Comparison of ENCODE assay signal across 34 mouse cellular contexts in the genomic region with DNA sequence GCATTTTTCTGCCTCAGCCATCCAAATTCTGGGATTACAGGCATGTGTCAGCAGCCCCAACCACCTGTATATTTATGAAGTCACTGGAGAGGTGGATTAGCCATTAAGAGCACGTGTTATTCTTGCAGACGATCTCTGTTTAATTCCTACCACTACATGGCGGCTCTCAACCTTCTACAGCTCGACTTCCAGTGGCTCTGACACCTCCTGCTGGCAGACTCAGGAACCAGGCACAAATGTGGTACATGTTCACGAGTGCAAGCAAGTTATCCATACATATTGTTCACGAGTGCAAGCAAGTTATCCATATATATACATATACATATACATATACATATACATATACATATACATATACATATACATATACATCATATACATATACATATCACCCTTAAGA. TPM values are rescaled to one million over a fixed set of nuclear protein-coding genes. Genes with fewer than 3 reads are reported as not detected.
A peak's percentile ranks its signal among the peaks of the same experiment; 100 is the strongest.
DNase-seq lines count a peak whose midpoint lies in the region; ATAC-seq and TF ChIP-seq lines count a peak whose summit lies in the region.
"Had no signal": no experiment of that assay in that cellular context is flagged by ENCODE, and none has a peak within 500 bp of the region (broad histone marks: within the 10 kb centered on the region; RNA-seq: fewer than 3 reads in every experiment).

No protein-coding gene starts in this region.

- no peak for DNase-seq in kidney, postnatal 0 days (ENCODE audit: low spot score)
- peak; percentile 13 for DNase-seq in 3T3-L1 (ENCODE audit: low read depth, low spot score)
- peak; percentile 48 for DNase-seq in ES-CJ7 (ENCODE audit: low read depth, low spot score)
- peak; percentile 29 for DNase-seq in ZHBTc4 (ENCODE audit: low read depth, low spot score)
- no peak for DNase-seq in natural killer cell, adult 2 months (ENCODE audit: low spot score in 2 of 2)
- DNase-seq in right cerebral cortex, postnatal 36 days (ENCODE audit: low spot score in 2 of 2): no peak
- DNase-seq: adrenal gland, adult 8-10 months; cerebellum, adult 8-10 months; cerebellum, postnatal 36 days; heart, postnatal 14 days; kidney, adult 2 months; kidney, postnatal 10 days; layer of hippocampus, postnatal 36 days; left cerebral cortex, postnatal 4 days; liver, embryonic 13.5 days; right cerebral cortex, postnatal 25 days; spleen, adult 18-20 months; thymus, adult 2 months; thymus, postnatal 4 days had no signal

- TF ChIP-seq CTCF in kidney, postnatal 0 days (IDR thresholded peaks at IDR 0.05; ENCODE audit: low read depth): peak; percentile 31; the same call in 1 of the 2 replicates

- H3K4me1 ChIP-seq in kidney, postnatal 0 days (replicated peaks; ENCODE audit: insufficient read depth, low read length): no peaks in the 10 kb centered on the region
- H3K4me1 ChIP-seq in kidney, embryonic 14.5 days (ENCODE audit: control insufficient read depth, insufficient read depth, low read length): no peaks in the 10 kb centered on the region
- H3K4me1 ChIP-seq: forebrain, embryonic 15.5 days; hindbrain, embryonic 10.5 days; intestine, embryonic 15.5 days; liver, embryonic 13.5 days; lung, embryonic 15.5 days; midbrain, embryonic 15.5 days had no signal

- H3K27ac ChIP-seq in kidney, postnatal 0 days: no peak overlapping the region
- H3K27ac ChIP-seq in kidney, embryonic 14.5 days (ENCODE audit: low read depth, low read length): no peak overlapping the region
- H3K27ac ChIP-seq: forebrain, embryonic 15.5 days; hindbrain, embryonic 10.5 days; intestine, embryonic 15.5 days; liver, embryonic 13.5 days; lung, embryonic 15.5 days; midbrain, embryonic 15.5 days had no signal

- no peak overlapping the region for H3K4me2 ChIP-seq in kidney, postnatal 0 days (ENCODE audit: low read length)
- H3K4me2 ChIP-seq in kidney, embryonic 14.5 days (replicated peaks; ENCODE audit: low read depth, low read length): no peak overlapping the region
- H3K4me2 ChIP-seq: forebrain, embryonic 15.5 days; intestine, embryonic 15.5 days; liver, embryonic 13.5 days; lung, embryonic 15.5 days; midbrain, embryonic 15.5 days had no signal

- WGBS in kidney, postnatal 0 days: 77% methylated on average over 6 of the region's 6 CpGs
- WGBS in kidney, embryonic 14.5 days: 83% methylated on average over 6 of the region's 6 CpGs

- ATAC-seq in kidney, postnatal 0 days (replicated peaks; ENCODE audit: low FRiP score, low read depth): no peak
- no peak for ATAC-seq in kidney, embryonic 14.5 days (ENCODE audit: low FRiP score, low TSS enrichment)
- ATAC-seq: CD4-positive, CD25-positive, alpha-beta regulatory T cell, adult 4 months; forebrain, embryonic 15.5 days; hindbrain, embryonic 16.5 days; intestine, embryonic 15.5 days; midbrain, embryonic 15.5 days had no signal

- no peaks in the 10 kb centered on the region for H3K36me3 ChIP-seq in kidney, postnatal 0 days (ENCODE audit: insufficient read depth, low read length)
- no peaks in the 10 kb centered on the region for H3K36me3 ChIP-seq in kidney, embryonic 14.5 days (ENCODE audit: control insufficient read depth, insufficient read depth, low read length)
- H3K36me3 ChIP-seq: forebrain, embryonic 15.5 days; G1E; hindbrain, embryonic 10.5 days; intestine, embryonic 15.5 days; liver, embryonic 13.5 days; lung, embryonic 15.5 days; midbrain, embryonic 15.5 days had no signal

- H3K27me3 ChIP-seq in kidney, postnatal 0 days (ENCODE audit: insufficient read depth, low read length): no peaks in the 10 kb centered on the region
- no peaks in the 10 kb centered on the region for H3K27me3 ChIP-seq in kidney, embryonic 14.5 days (ENCODE audit: control insufficient read depth, insufficient read depth, low read length)
- H3K27me3 ChIP-seq: forebrain, embryonic 15.5 days; intestine, embryonic 15.5 days; liver, embryonic 13.5 days; lung, embryonic 15.5 days; midbrain, embryonic 15.5 days had no signal

- no peak overlapping the region for H3K9ac ChIP-seq in kidney, postnatal 0 days (ENCODE audit: low read depth, low read length)
- H3K9ac ChIP-seq in kidney, embryonic 14.5 days (ENCODE audit: low read depth, low read length): no peak overlapping the region
- H3K9ac ChIP-seq: forebrain, embryonic 15.5 days; intestine, embryonic 15.5 days; liver, embryonic 13.5 days; lung, embryonic 15.5 days; midbrain, embryonic 15.5 days had no signal

- H3K4me3 ChIP-seq in kidney, postnatal 0 days (replicated peaks; ENCODE audit: low read depth, low read length): no peak overlapping the region
- H3K4me3 ChIP-seq in kidney, embryonic 14.5 days (ENCODE audit: low read length): no peak overlapping the region
- H3K4me3 ChIP-seq: forebrain, embryonic 15.5 days; hindbrain, embryonic 10.5 days; intestine, embryonic 15.5 days; liver, embryonic 13.5 days; lung, embryonic 15.5 days; midbrain, embryonic 15.5 days had no signal

- H3K9me3 ChIP-seq in kidney, postnatal 0 days (replicated peaks; ENCODE audit: low read length): no peaks in the 10 kb centered on the region
- no peaks in the 10 kb centered on the region for H3K9me3 ChIP-seq in kidney, embryonic 14.5 days (ENCODE audit: control insufficient read depth, low read length)
- H3K9me3 ChIP-seq: forebrain, embryonic 15.5 days; G1E; hindbrain, embryonic 10.5 days; intestine, embryonic 15.5 days; liver, embryonic 13.5 days; lung, embryonic 15.5 days; midbrain, embryonic 15.5 days had no signal

RNA-seq across cellular contexts. Expression of gene Defb22, which starts 3.2 kb away (rescaled TPM):
- polyA plus RNA-seq in kidney, postnatal 0 days (2015; fragmentation: Nextera tagmentation; extraction: Ambion mirVana): not detected in 2 replicates
- not detected in 2 replicates for polyA plus RNA-seq in kidney, embryonic 14.5 days (2014; fragmentation: Nextera tagmentation; extraction: Ambion mirVana)
- polyA plus RNA-seq: CD4-positive, CD25-positive, alpha-beta regulatory T cell, adult 4 months; embryonic facial prominence, embryonic 11.5 days; forebrain, embryonic 15.5 days; frontal cortex, adult 2 months; G1E; heart, embryonic 14.5 days; hindbrain, embryonic 10.5 days; hindbrain, embryonic 16.5 days; intestine, embryonic 15.5 days; kidney, adult 2 months; large intestine, adult 2 months; limb, embryonic 14.5 days; liver, embryonic 13.5 days; lung, embryonic 15.5 days; midbrain, embryonic 15.5 days; neural tube, embryonic 11.5 days; thymus, adult 2 months had no signal

RNA-seq across cellular contexts. Expression of gene Defb20, which starts 16.3 kb away (rescaled TPM):
- polyA plus RNA-seq in kidney, postnatal 0 days (2015; fragmentation: Nextera tagmentation; extraction: Ambion mirVana): 0.17 TPM in 1 of 2 replicates, not detected in the other
- not detected in 2 replicates for polyA plus RNA-seq in kidney, embryonic 14.5 days (2014; fragmentation: Nextera tagmentation; extraction: Ambion mirVana)
- polyA plus RNA-seq: CD4-positive, CD25-positive, alpha-beta regulatory T cell, adult 4 months; embryonic facial prominence, embryonic 11.5 days; forebrain, embryonic 15.5 days; G1E; heart, embryonic 14.5 days; hindbrain, embryonic 10.5 days; hindbrain, embryonic 16.5 days; intestine, embryonic 15.5 days; kidney, adult 2 months; limb, embryonic 14.5 days; liver, embryonic 13.5 days; lung, embryonic 15.5 days; midbrain, embryonic 15.5 days; neural tube, embryonic 11.5 days; thymus, adult 2 months had no signal

RNA-seq across cellular contexts. Expression of gene Defb26, which starts 18.3 kb away (rescaled TPM):
- polyA plus RNA-seq in kidney, postnatal 0 days (2015; fragmentation: Nextera tagmentation; extraction: Ambion mirVana): 0.27 TPM in 1 of 2 replicates, not detected in the other
- polyA plus RNA-seq in kidney, embryonic 14.5 days (2014; fragmentation: Nextera tagmentation; extraction: Ambion mirVana): not detected in 2 replicates
- polyA plus RNA-seq: CD4-positive, CD25-positive, alpha-beta regulatory T cell, adult 4 months; embryonic facial prominence, embryonic 11.5 days; forebrain, embryonic 15.5 days; frontal cortex, adult 2 months; G1E; heart, embryonic 14.5 days; hindbrain, embryonic 10.5 days; hindbrain, embryonic 16.5 days; intestine, embryonic 15.5 days; large intestine, adult 2 months; limb, embryonic 14.5 days; liver, embryonic 13.5 days; lung, embryonic 15.5 days; midbrain, embryonic 15.5 days; neural tube, embryonic 11.5 days; thymus, adult 2 months had no signal

RNA-seq across cellular contexts. Expression of gene Defb28, which starts 24.9 kb away (rescaled TPM):
- 1.1 and 1.8 TPM in 2 replicates for polyA plus RNA-seq in kidney, postnatal 0 days (2015; fragmentation: Nextera tagmentation; extraction: Ambion mirVana)
- polyA plus RNA-seq in kidney, embryonic 14.5 days (2014; fragmentation: Nextera tagmentation; extraction: Ambion mirVana): 0.80 TPM in 1 of 2 replicates, not detected in the other
- polyA plus RNA-seq: CD4-positive, CD25-positive, alpha-beta regulatory T cell, adult 4 months; embryonic facial prominence, embryonic 11.5 days; forebrain, embryonic 15.5 days; frontal cortex, adult 2 months; G1E; heart, embryonic 14.5 days; hindbrain, embryonic 10.5 days; hindbrain, embryonic 16.5 days; intestine, embryonic 15.5 days; large intestine, adult 2 months; limb, embryonic 14.5 days; liver, embryonic 13.5 days; lung, embryonic 15.5 days; midbrain, embryonic 15.5 days; neural tube, embryonic 11.5 days; thymus, adult 2 months had no signal

RNA-seq across cellular contexts. Expression of gene Defb23, which starts 28.7 kb away (rescaled TPM):
- polyA plus RNA-seq in kidney, postnatal 0 days (2015; fragmentation: Nextera tagmentation; extraction: Ambion mirVana): not detected in 2 replicates
- polyA plus RNA-seq in kidney, embryonic 14.5 days (2014; fragmentation: Nextera tagmentation; extraction: Ambion mirVana): not detected in 2 replicates
- polyA plus RNA-seq: CD4-positive, CD25-positive, alpha-beta regulatory T cell, adult 4 months; embryonic facial prominence, embryonic 11.5 days; forebrain, embryonic 15.5 days; frontal cortex, adult 2 months; G1E; heart, embryonic 14.5 days; hindbrain, embryonic 10.5 days; hindbrain, embryonic 16.5 days; intestine, embryonic 15.5 days; kidney, adult 2 months; large intestine, adult 2 months; limb, embryonic 14.5 days; liver, embryonic 13.5 days; lung, embryonic 15.5 days; midbrain, embryonic 15.5 days; neural tube, embryonic 11.5 days; thymus, adult 2 months had no signal

Comparison
In these comparisons a context has a peak if more than half of its experiments do, and no peak if none do; other contexts are left out.
1. DNase-seq: peak in 3T3-L1 (single experiment), ES-CJ7 (single experiment) and ZHBTc4 (single experiment); none in kidney, postnatal 0 days (single experiment), natural killer cell, adult 2 months (0 of 2) and right cerebral cortex, postnatal 36 days (0 of 2).